Mouse (Mus musculus): ENCODE data around the gene Noto. TPM values are rescaled to one million over a fixed set of nuclear protein-coding genes. Genes with fewer than 3 reads are reported as not detected.
A peak's percentile ranks its signal among the peaks of the same experiment; 100 is the strongest.

Gene Noto
- polyA plus RNA-seq, 1 experiment from 2014 or later, result not detected

DNA sequence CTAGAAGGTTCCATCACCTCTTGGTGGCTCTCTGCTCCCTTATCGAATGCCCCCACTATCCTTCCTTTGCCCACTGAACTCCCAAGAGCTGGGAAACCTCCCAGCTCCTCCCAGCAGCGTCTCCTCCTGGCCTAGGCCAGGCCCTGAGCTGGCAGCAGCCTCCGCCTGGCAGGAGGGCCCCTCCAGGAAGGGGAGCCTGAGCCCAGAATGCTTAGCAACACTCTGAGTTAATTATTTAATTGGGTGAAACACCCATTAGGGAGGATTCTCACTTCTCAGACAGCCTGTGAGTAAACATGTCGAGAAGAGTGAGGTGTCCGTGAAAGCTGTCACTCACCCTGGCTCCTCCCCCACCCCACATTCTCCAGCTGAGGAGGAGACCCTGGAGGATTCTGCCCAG, 24.0 kb upstream of the Noto start:
- Histone ChIP-seq H3K27ac (no peak overlapping the region), H3K36me3 (ENCODE audit: inconsistent target) (no peaks in the 10 kb centered on the region), H3K79me2 (ENCODE audit: inconsistent target) (no peaks in the 10 kb centered on the region), H3K4me3 (ENCODE audit: inconsistent target) (no peak overlapping the region)
- 76% methylated on average over 4 of the region's 5 CpGs for WGBS (ENCODE audit: missing documents)

DNA sequence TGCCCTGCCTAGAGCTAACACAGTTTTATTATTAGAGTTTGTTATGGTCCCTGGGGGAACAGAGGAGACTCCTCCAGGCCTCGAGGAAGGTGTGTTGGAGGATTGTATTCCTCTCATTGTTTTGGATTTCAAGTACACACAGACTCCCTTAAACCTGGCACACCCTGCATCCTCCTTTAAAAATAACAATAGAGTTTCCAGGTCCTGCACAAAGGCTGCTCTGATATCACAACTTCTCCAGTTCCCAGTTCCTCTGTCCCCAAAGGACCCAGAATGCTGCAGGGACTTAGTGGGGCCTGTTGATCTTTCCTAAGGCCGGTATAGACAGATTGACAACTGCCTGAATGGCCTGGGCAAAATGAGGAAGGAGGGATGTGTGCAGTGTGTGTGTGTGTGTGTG, 21.1 kb upstream of the Noto start:
- no peak overlapping the region for H3K27ac ChIP-seq
- 18% methylated on average over 2 of the region's 2 CpGs for WGBS (ENCODE audit: missing documents)
- no peaks in the 10 kb centered on the region for H3K36me3 ChIP-seq (ENCODE audit: inconsistent target)
- H3K79me2 ChIP-seq (ENCODE audit: inconsistent target), result no peaks in the 10 kb centered on the region
- H3K4me3 ChIP-seq (ENCODE audit: inconsistent target), result no peak overlapping the region

DNA sequence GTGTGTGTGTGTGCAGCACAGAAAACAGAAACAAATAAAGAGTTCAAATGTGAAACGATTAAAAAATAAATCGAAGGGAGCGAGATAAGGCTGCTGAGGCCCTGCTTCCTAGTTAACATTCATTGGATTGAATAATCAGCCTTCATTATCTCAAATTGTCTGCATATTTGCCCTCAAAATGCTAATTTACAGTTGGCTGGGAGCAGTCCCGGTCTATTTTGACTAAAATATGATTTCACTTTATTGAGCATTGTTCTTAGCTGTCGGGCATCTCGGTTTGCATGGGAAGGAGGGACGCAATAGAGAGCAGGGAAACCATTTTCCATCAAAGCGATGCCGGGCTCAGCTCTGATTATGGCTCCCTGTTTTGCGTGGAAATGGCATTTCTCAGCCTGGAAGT, 20.6 kb upstream of the Noto start:
- H3K27ac ChIP-seq, result no peak overlapping the region
- WGBS (ENCODE audit: missing documents), result 88% methylated on average over 10 of the region's 10 CpGs
- H3K36me3 ChIP-seq (ENCODE audit: inconsistent target), result no peaks in the 10 kb centered on the region
- no peak overlapping the region for H3K4me3 ChIP-seq (ENCODE audit: inconsistent target)
- H3K79me2 ChIP-seq (ENCODE audit: inconsistent target), result no peaks in the 10 kb centered on the region

DNA sequence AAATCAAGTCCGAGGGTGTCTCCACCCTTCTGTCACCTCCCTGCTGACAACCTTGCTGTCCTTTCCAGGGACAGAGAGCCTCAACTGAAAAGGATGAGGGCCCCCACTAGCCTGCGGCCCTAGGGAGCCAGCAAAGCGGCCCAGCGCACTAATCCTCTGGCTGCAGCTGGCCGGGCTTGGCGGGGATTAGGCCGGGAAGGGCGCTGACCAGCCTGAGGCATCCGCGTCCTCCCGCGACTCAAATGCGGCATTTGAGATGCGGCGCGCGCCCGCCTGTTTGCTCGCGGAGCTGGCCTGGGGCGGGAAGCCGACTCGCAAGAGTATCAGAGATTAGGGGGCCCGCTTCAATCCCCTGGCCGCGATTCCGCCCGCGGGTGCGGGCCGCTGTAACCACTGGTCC, 14.7 kb upstream of the Noto start:
- no peak overlapping the region for H3K4me3 ChIP-seq (ENCODE audit: inconsistent target)
- no peaks in the 10 kb centered on the region for H3K36me3 ChIP-seq (ENCODE audit: inconsistent target)
- no peak overlapping the region for H3K27ac ChIP-seq
- H3K79me2 ChIP-seq (ENCODE audit: inconsistent target), result no peaks in the 10 kb centered on the region
- 10% methylated on average over 29 of the region's 31 CpGs for WGBS (ENCODE audit: missing documents)

DNA sequence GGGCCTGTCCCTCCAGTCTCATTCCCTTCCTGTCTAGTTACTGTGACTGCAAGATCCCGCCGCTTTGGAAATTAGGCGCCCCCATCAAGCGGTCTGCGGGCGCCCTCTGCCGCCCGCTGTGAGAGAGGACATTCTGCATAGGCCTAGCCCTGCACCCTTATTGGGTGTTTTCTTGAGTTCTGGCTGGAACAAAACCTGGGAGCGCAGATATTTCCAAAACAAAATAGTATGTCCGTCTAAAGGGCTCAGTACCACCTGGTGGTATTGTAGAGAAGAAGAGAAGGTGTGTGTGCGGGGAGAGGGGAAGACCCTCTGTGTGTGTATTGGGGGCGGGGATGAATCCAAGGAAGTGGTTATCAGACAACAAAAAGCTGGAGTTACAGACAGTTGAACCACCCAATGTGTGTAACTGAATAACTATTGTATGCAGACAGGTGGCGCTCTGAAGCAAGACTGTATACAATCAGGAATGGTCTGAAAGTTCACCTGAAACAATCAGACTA, 12.9 kb upstream of the Noto start:
- H3K36me3 ChIP-seq (ENCODE audit: inconsistent target), result no peaks in the 10 kb centered on the region
- WGBS (ENCODE audit: missing documents), result 21% methylated on average over 13 of the region's 13 CpGs
- H3K79me2 ChIP-seq (ENCODE audit: inconsistent target), result no peaks in the 10 kb centered on the region
- H3K27ac ChIP-seq, result no peak overlapping the region
- H3K4me3 ChIP-seq (ENCODE audit: inconsistent target), result no peak overlapping the region

DNA sequence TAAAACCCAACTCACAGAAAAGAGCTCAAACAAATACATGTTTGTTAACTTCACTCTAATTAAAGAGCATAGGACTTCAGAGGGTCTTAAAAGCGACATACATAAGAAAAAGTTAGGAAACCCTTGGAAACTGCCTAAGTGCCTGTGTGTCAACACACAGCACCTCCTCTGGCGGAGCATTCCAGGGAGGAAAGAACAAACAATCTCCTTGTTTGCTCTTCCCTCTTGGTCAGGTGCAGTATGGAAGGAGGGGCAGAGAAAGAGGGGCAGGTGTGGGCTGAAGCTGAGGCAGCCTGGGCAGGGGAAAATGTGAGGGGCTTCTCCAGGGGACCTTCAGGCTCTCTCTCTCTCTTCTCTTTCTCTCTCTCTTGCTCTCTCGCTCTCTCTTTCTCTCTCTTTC, 7.9 kb upstream of the Noto start:
- H3K79me2 ChIP-seq (ENCODE audit: inconsistent target), result no peaks in the 10 kb centered on the region
- no peak overlapping the region for H3K4me3 ChIP-seq (ENCODE audit: inconsistent target)
- 78% methylated on average over 3 of the region's 3 CpGs for WGBS (ENCODE audit: missing documents)
- no peak overlapping the region for H3K27ac ChIP-seq
- H3K36me3 ChIP-seq (ENCODE audit: inconsistent target), result no peaks in the 10 kb centered on the region

DNA sequence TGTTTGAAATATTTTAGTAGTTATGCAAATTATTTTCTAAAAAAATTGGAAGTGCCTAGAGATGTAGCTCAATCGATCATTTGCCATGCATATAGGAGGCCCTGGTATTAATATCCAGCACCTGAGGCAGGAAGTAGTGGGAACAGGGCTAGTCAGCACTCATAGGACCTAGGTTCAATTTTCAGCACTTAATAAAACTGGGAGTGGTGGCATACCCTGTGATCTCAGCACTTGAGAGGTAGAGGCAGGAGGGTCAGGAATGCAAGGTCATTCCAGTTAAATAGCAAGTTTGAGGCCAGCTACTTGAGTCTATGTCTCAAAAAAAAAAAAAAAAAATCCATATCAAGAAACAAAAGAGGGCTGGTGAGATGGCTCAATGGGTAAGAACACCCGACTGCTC, 4.5 kb upstream of the Noto start:
- H3K4me3 ChIP-seq (ENCODE audit: inconsistent target), result no peak overlapping the region
- WGBS (ENCODE audit: missing documents), result 93% methylated on average over 1 of the region's 2 CpGs
- H3K36me3 ChIP-seq (ENCODE audit: inconsistent target), result no peaks in the 10 kb centered on the region
- H3K27ac ChIP-seq, result no peak overlapping the region
- no peaks in the 10 kb centered on the region for H3K79me2 ChIP-seq (ENCODE audit: inconsistent target)

DNA sequence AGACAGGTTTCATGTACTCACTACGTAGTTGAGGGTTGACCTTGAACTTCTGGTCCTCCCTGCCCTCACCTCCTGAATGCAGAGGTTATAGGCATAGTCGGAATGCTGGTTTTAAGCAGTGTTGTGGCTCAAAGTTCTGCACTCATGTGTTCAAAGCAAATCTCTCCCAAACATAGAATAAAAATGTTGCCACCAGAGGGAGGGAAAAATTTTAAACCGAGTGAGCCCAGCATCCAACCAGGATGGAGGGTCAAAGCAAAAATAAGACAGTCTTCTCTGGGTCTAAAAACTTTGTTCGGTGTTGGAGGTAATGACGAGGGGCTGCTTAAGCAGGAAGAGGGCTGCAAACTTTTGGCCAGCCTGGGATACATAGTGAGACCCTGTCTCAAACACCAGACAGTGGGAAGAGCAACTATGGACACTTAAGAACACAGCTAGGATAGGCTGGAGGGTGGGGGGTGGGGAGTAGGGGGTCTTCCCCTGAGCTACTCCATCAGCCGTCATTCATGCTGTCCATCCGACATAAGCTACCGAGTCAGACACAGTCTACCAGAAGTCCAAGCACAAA, 7.7 kb downstream of the Noto start:
- Histone ChIP-seq H3K4me3 (ENCODE audit: inconsistent target) (peak overlapping the region; percentile 53), H3K79me2 (ENCODE audit: inconsistent target) (peaks cover 21% of the 10 kb centered on the region), H3K27ac (no peak overlapping the region), H3K36me3 (ENCODE audit: inconsistent target) (no peaks in the 10 kb centered on the region)
- WGBS (ENCODE audit: missing documents), result 57% methylated on average over 8 of the region's 8 CpGs

DNA sequence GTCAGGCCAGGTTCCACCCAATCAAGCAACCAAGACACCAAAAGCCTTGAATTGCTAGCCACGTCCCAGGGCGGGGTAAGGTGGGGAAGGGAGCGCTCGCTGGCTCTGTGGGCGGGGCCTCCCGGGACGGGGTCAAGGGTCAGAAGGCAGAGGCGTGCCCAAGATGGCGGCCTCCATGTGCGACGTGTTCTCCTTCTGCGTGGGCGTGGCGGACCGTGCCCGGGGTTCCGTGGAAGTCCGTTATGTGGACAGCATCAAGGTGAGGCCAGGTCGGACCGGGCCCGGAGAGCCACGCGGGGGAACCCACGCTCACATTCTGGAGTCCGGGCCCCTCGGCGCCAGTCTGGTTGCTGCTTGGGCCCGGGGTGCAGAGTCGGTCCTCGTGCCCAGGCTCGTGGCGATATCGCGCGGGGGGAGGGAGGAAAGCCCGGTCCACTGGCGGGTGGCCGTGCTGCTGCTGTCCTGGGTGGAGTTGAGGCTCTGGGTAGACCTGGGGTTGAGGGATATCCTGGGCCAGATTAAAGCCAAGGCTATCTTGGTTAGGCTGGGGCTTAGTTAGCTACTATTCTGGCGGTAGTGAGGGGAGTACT, 8.3 kb downstream of the Noto start, which contains the start of gene Smyd5:
Gene Smyd5 (plus strand): TSS at position 148 of the 590 bp plus-strand sequence.
- Histone ChIP-seq H3K36me3 (ENCODE audit: inconsistent target) (no peaks in the 10 kb centered on the region), H3K27ac (no peak within 1 kb of the TSS), H3K4me3 (ENCODE audit: inconsistent target) (peak within 1 kb of the TSS; percentile 53), H3K79me2 (ENCODE audit: inconsistent target) (peaks cover 23% of the 10 kb centered on the region)
- 2% methylated on average over 34 of the region's 39 CpGs for WGBS (ENCODE audit: missing documents)

DNA sequence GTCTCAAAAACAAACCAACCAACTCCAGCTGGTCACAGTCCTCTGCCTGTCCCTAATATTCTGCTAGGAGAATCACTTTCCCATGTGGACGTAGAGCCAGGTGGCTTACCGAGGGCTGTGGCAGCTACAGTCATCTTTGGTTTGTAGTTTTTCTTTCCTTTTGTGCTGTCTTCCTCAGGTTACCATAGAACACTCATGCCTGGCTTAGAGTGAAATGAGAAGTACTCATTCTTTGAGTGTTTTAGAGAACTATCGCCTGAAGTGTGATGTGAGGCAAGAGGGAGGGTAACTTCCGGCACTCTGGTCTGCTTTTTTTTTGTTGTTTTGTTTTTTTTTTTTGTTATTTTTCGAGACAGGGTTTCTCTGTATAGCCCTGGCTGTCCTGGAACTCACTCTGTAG, 10.2 kb downstream of the Noto start:
- WGBS (ENCODE audit: missing documents), result 10% methylated on average over 4 of the region's 5 CpGs
- H3K27ac ChIP-seq, result peak overlapping the region; percentile 36
- 0 out of 2 replicates have a peak, but pooled peaks cover 4% of the 10 kb centered on the region for H3K36me3 ChIP-seq (ENCODE audit: inconsistent target)
- peaks cover 37% of the 10 kb centered on the region for H3K79me2 ChIP-seq (ENCODE audit: inconsistent target)
- no peak overlapping the region for H3K4me3 ChIP-seq (ENCODE audit: inconsistent target)

DNA sequence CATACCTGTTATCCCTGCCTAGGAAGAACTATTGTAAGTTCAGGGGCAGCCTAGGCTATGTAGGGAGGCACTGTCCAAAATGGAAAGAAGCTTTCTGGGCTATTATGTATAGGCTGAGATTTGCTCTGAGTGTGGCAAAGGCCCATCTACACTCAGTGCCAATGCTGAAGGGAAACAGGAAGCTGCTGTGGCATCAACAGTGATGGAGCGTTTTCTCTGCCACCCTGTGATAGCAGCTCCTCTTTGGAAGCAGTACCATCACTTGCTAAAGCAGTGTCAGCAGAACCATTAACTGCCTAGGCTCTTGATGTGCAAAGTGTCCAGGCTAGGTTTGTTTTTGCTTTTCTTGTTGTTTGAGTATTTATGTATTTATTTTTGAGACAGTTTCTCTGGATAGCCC, 12.5 kb downstream of the Noto start:
- Histone ChIP-seq H3K27ac (no peak overlapping the region), H3K4me3 (ENCODE audit: inconsistent target) (no peak overlapping the region), H3K79me2 (ENCODE audit: inconsistent target) (peaks cover 37% of the 10 kb centered on the region), H3K36me3 (ENCODE audit: inconsistent target) (peaks cover 15% of the 10 kb centered on the region; the same call in 1 of the 2 replicates)
- WGBS (ENCODE audit: missing documents), result 0% methylated on average over 1 of the region's 1 CpGs

DNA sequence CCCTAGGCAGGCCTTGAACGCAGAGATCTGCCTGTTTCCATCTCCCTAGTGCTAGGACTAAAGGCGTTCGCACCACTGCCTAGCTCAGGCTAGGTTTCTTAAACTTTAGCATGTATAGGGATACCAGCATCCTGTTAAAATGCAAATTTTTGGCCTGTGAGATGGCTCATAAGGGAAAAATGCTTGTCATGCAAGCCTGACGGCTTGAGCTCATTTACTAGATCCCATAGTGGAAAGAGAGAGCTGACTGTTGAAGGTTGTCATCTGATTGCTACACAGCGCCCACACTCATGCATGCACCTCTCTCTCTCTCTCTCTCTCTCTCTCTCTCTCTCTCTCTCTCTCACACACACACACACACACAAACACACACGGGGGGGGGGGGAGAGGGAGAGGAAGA, 12.9 kb downstream of the Noto start:
- no peak overlapping the region for H3K27ac ChIP-seq
- WGBS (ENCODE audit: missing documents), result 96% methylated on average over 5 of the region's 6 CpGs
- H3K36me3 ChIP-seq (ENCODE audit: inconsistent target), result peaks cover 15% of the 10 kb centered on the region; the same call in 1 of the 2 replicates
- H3K4me3 ChIP-seq (ENCODE audit: inconsistent target), result no peak overlapping the region
- H3K79me2 ChIP-seq (ENCODE audit: inconsistent target), result peaks cover 37% of the 10 kb centered on the region

DNA sequence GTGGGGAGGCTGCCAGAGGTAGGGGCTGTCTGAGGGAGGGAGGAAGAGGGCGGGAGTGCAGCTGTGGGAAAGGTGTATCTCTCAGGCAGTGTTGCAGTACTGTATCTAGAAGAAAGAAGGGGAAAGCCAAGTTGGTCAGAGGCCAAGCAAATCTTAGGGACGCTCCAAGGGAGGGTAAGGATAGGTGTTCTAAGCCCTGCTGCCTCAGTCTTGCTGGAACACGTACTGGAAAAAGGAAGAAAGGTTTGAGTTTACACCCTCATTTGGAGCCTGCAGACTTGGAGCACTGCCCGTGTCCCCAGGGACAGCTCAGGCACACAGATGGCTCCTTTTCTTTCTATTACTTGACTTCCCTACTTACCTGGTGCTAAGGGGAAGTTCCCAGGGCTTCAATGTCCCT, 17.5 kb downstream of the Noto start:
- peaks cover 16% of the 10 kb centered on the region; the same call in 1 of the 2 replicates for H3K79me2 ChIP-seq (ENCODE audit: inconsistent target)
- peaks cover 26% of the 10 kb centered on the region; the same call in 1 of the 2 replicates for H3K36me3 ChIP-seq (ENCODE audit: inconsistent target)
- no peak overlapping the region for H3K27ac ChIP-seq
- H3K4me3 ChIP-seq (ENCODE audit: inconsistent target), result no peak overlapping the region
- WGBS (ENCODE audit: missing documents), result 87% methylated on average over 4 of the region's 4 CpGs

DNA sequence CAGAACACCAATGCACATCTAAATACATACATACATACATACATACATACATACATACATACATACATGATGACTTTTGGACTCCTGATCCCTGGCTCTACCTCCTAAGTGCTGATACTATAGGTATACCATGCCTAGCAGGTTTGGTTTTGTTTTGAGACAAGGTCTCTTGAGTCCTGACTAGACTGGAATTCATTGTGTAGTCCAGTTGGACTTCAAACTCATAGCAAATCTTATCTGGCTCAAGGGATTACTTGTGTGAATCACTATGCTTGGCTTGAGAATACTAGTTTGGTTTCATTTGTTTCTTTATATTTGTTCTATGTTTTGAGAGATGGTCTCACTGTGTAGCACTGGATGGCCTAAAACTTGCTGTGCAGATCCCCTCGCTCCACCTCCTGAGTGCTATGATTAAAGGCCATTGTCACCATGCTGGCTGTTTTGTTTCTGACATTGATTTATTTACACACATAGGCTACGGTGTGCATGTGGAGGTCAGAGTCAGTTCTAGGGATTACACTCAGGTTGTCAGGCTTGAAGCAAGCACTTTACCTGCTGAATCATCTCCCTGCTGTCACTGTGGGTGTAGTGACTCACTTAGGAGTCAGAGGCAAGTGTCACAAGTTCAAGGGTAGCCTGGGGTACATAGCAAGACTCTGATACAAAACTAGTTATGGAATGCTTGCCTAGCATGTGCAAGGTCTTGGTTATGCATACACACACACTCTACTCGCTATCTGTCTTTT, 20.0 kb downstream of the Noto start:
- H3K79me2 ChIP-seq (ENCODE audit: inconsistent target), result no peaks in the 10 kb centered on the region
- no peak overlapping the region for H3K27ac ChIP-seq
- peaks cover 24% of the 10 kb centered on the region; the same call in 1 of the 2 replicates for H3K36me3 ChIP-seq (ENCODE audit: inconsistent target)
- WGBS (ENCODE audit: missing documents), result 92% methylated on average over 3 of the region's 3 CpGs
- no peak overlapping the region for H3K4me3 ChIP-seq (ENCODE audit: inconsistent target)

Measured in macrophage (primary cell).